Comparison of ENCODE assay signal across 19 mouse cellular contexts in genomic region chr16:97533751-97534150, GRCm38 (mm10). TPM values are rescaled to one million over a fixed set of nuclear protein-coding genes. Genes with fewer than 3 reads are reported as not detected.
A peak's percentile ranks its signal among the peaks of the same experiment; 100 is the strongest.
DNase-seq lines count a peak whose midpoint lies in the region; ATAC-seq and TF ChIP-seq lines count a peak whose summit lies in the region.
"Had no signal": no experiment of that assay in that cellular context is flagged by ENCODE, and none has a peak within 500 bp of the region (broad histone marks: within the 10 kb centered on the region; RNA-seq: fewer than 3 reads in every experiment).

No protein-coding gene starts in this region.

- no peak overlapping the region for H3K27ac ChIP-seq in lung, postnatal 0 days (ENCODE audit: low read length)
- no peak overlapping the region for H3K27ac ChIP-seq in forebrain, embryonic 15.5 days (replicated peaks)
- H3K27ac ChIP-seq: forebrain, embryonic 13.5 days had no signal

- no peak for TF ChIP-seq CTCF in lung, postnatal 0 days (IDR thresholded peaks at IDR 0.05)

- no peak overlapping the region for H3K4me3 ChIP-seq in lung, postnatal 0 days (ENCODE audit: low read depth, low read length)
- no peak overlapping the region for H3K4me3 ChIP-seq in forebrain, embryonic 15.5 days
- H3K4me3 ChIP-seq: forebrain, embryonic 13.5 days; hindbrain, embryonic 10.5 days had no signal

- no peaks in the 10 kb centered on the region for H3K9me3 ChIP-seq in lung, postnatal 0 days (ENCODE audit: low read length)
- H3K9me3 ChIP-seq in forebrain, embryonic 15.5 days = no peaks in the 10 kb centered on the region
- H3K9me3 ChIP-seq: forebrain, embryonic 13.5 days; heart, embryonic 15.5 days; hindbrain, embryonic 10.5 days had no signal

- TF ChIP-seq EP300 in lung, postnatal 0 days (IDR thresholded peaks at IDR 0.05) = no peak

- ATAC-seq in lung, postnatal 0 days = no peak
- no peak for ATAC-seq in forebrain, embryonic 15.5 days (replicated peaks)
- ATAC-seq: forebrain, embryonic 13.5 days had no signal

- H3K27me3 ChIP-seq in lung, postnatal 0 days (replicated peaks; ENCODE audit: insufficient read depth, low read length) = no peaks in the 10 kb centered on the region
- H3K27me3 ChIP-seq in forebrain, embryonic 15.5 days = no peaks in the 10 kb centered on the region
- H3K27me3 ChIP-seq: CH12.LX; forebrain, embryonic 13.5 days; heart, embryonic 15.5 days had no signal

- WGBS in lung, postnatal 0 days = 64% methylated on average over 5 of the region's 5 CpGs
- 92% methylated on average over 5 of the region's 5 CpGs for WGBS in forebrain, embryonic 15.5 days

- no peak overlapping the region for H3K4me2 ChIP-seq in lung, postnatal 0 days (replicated peaks; ENCODE audit: low read depth, low read length)
- no peak overlapping the region for H3K4me2 ChIP-seq in forebrain, embryonic 15.5 days (replicated peaks)
- H3K4me2 ChIP-seq: forebrain, embryonic 13.5 days; hindbrain, embryonic 14.5 days had no signal

- peaks cover 8% of the 10 kb centered on the region; the same call in 1 of the 2 replicates for H3K4me1 ChIP-seq in lung, postnatal 0 days (ENCODE audit: insufficient read depth, low read depth, low read length)
- peaks cover 17% of the 10 kb centered on the region for H3K4me1 ChIP-seq in forebrain, embryonic 15.5 days

- intact Hi-C loops in gastrocnemius, postnatal 14 days (cut with DNase I; ENCODE audit: low total_unique reads) = no loop called here

- H3K36me3 ChIP-seq in lung, postnatal 0 days (ENCODE audit: insufficient read depth, low read length) = no peaks in the 10 kb centered on the region
- H3K36me3 ChIP-seq in forebrain, embryonic 15.5 days = no peaks in the 10 kb centered on the region
- H3K36me3 ChIP-seq: heart, embryonic 15.5 days; hindbrain, embryonic 10.5 days had no signal

- peak; percentile 71 for DNase-seq in heart, adult 11 months
- no peak for DNase-seq in heart, adult 18-20 months
- peak; percentile 37 for DNase-seq in lung, postnatal 0 days (ENCODE audit: low spot score)
- DNase-seq in lung, adult 18-20 months = no peak
- DNase-seq in brain, adult 2 months (ENCODE audit: low read depth, low spot score) = peak; percentile 43
- no peak for DNase-seq in gastrocnemius, postnatal 14 days
- DNase-seq: cerebellum, adult 11-12 months; gastrocnemius, adult 2 months; gastrocnemius, postnatal 36 days; heart, postnatal 14 days had no signal

- no peak overlapping the region for H3K9ac ChIP-seq in lung, postnatal 0 days (replicated peaks; ENCODE audit: low read depth)
- H3K9ac ChIP-seq in forebrain, embryonic 15.5 days (replicated peaks) = no peak overlapping the region
- H3K9ac ChIP-seq: forebrain, embryonic 13.5 days; hindbrain, embryonic 14.5 days had no signal

RNA-seq across cellular contexts. Expression of gene Fam3b, which starts 19.1 kb away (rescaled TPM):
- not detected for total RNA-seq in heart, adult 18-20 months (2021)
- 0.82 and 0.84 TPM in 2 replicates for polyA plus RNA-seq in lung, postnatal 0 days (2015; fragmentation: Nextera tagmentation; extraction: Ambion mirVana)
- polyA plus RNA-seq in forebrain, embryonic 15.5 days (2015; fragmentation: Nextera tagmentation; extraction: Ambion mirVana) = not detected in 2 replicates
- not detected for total RNA-seq in gastrocnemius, postnatal 14 days (2021)
- total RNA-seq: adrenal gland, postnatal 4 days; CH12.LX; gastrocnemius, adult 2 months; gastrocnemius, postnatal 36 days; heart, postnatal 14 days had no signal
- polyA plus RNA-seq: cortical plate, adult 2 months; forebrain, embryonic 13.5 days; heart, embryonic 15.5 days; hindbrain, embryonic 10.5 days; hindbrain, embryonic 14.5 days; kidney, adult 2 months had no signal

Comparison
In these comparisons a context has a peak if more than half of its experiments do, and no peak if none do; other contexts are left out.
1. DNase-seq: peak in heart, adult 11 months (single experiment), lung, postnatal 0 days (single experiment) and brain, adult 2 months (single experiment); none in heart, adult 18-20 months (0 of 2), lung, adult 18-20 months (0 of 2) and gastrocnemius, postnatal 14 days (single experiment).